Mouse (Mus musculus): ENCODE results near the gene Gm11273.

GRCm38 (mm10) chr13:21530136-21530535 lies 28.9 kb upstream of the Gm11273 start:
- no peak for TF ChIP-seq EP300 (IDR thresholded peaks at IDR 0.05; ENCODE audit: low read length)
- no peak for TF ChIP-seq CHD2 (IDR thresholded peaks at IDR 0.05; ENCODE audit: low read length)
- no peak for TF ChIP-seq USF1 (IDR thresholded peaks at IDR 0.05; ENCODE audit: low read depth, low read length)

Measured in CH12.LX (cell line).